In the genomic region with DNA sequence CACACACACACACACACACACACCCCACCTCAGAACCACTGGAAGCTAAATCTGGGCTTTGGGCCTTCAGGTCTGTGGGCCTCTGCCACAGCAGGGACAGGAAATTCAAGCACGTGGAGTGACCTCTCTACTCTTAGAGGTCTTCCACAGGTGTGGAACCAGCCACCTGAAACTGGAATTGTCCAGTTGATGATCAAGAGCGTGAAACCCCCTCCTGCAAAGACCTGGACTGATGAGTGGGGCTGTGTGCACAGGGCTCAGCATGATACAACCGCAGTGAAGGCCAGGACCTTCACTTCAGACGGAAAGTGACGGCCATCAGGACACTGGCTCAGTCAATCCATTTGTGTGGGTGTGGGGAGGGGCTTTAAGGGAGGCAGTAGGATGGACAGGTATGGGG, we compare ENCODE assay signal across 24 mouse cellular contexts.
DNase-seq lines count a peak whose midpoint lies in the region; ATAC-seq lines count a peak whose summit lies in the region.
"Had no signal": no experiment of that assay in that cellular context is flagged by ENCODE, and none has a peak within 500 bp of the region (broad histone marks: within the 10 kb centered on the region; RNA-seq: fewer than 3 reads in every experiment).

No protein-coding gene starts in this region.

- H3K4me1 ChIP-seq in hindbrain, embryonic 15.5 days (replicated peaks), result no peaks in the 10 kb centered on the region
- 0 out of 2 replicates have a peak, but pooled peaks cover 2% of the 10 kb centered on the region for H3K4me1 ChIP-seq in hindbrain, embryonic 14.5 days (replicated peaks; ENCODE audit: control insufficient read depth, insufficient read depth, low read length)

- no peak overlapping the region for H3K4me2 ChIP-seq in hindbrain, embryonic 15.5 days
- no peak overlapping the region for H3K4me2 ChIP-seq in hindbrain, embryonic 14.5 days (replicated peaks)
- H3K4me2 ChIP-seq: embryonic facial prominence, embryonic 13.5 days; embryonic facial prominence, embryonic 15.5 days; forebrain, embryonic 12.5 days had no signal

- 95% methylated on average over 5 of the region's 5 CpGs for WGBS in hindbrain, embryonic 15.5 days
- WGBS in hindbrain, embryonic 14.5 days, result 93% methylated on average over 5 of the region's 5 CpGs

- no peaks in the 10 kb centered on the region for H3K36me3 ChIP-seq in hindbrain, embryonic 15.5 days
- no peaks in the 10 kb centered on the region for H3K36me3 ChIP-seq in hindbrain, embryonic 14.5 days (replicated peaks; ENCODE audit: control insufficient read depth, insufficient read depth)
- H3K36me3 ChIP-seq: embryonic facial prominence, embryonic 13.5 days; embryonic facial prominence, embryonic 15.5 days; forebrain, embryonic 10.5 days; forebrain, embryonic 12.5 days had no signal

- no peaks in the 10 kb centered on the region for H3K9me3 ChIP-seq in hindbrain, embryonic 15.5 days
- no peaks in the 10 kb centered on the region for H3K9me3 ChIP-seq in hindbrain, embryonic 14.5 days (ENCODE audit: control insufficient read depth, low read length)
- H3K9me3 ChIP-seq: embryonic facial prominence, embryonic 13.5 days; embryonic facial prominence, embryonic 15.5 days; forebrain, embryonic 10.5 days; forebrain, embryonic 12.5 days had no signal

- intact Hi-C loops in heart, postnatal 25 days (cut with DNase I), result no loop called here

- no peak for DNase-seq in hindbrain, embryonic 14.5 days (ENCODE audit: low spot score)
- peak; percentile 30 for DNase-seq in R1 (ENCODE audit: low read depth, low spot score)
- no peak for DNase-seq in heart, postnatal 25 days (ENCODE audit: low spot score)
- DNase-seq in B cell, adult 2 months, result no peak
- DNase-seq: adrenal gland, adult 2 months; adrenal gland, postnatal 10 days; adrenal gland, postnatal 25 days; cerebellum, adult 11 months; cerebellum, adult 18-20 months; cerebellum, adult 8-10 months; cerebellum, adult 9-11 months; cerebellum, postnatal 14 days; cerebellum, postnatal 36 days; embryo, embryonic 11 days had no signal

- H3K27me3 ChIP-seq in hindbrain, embryonic 15.5 days, result no peaks in the 10 kb centered on the region
- H3K27me3 ChIP-seq in hindbrain, embryonic 14.5 days (ENCODE audit: control insufficient read depth, insufficient read depth, low read length), result no peaks in the 10 kb centered on the region
- H3K27me3 ChIP-seq: CH12.LX; embryonic facial prominence, embryonic 13.5 days; embryonic facial prominence, embryonic 15.5 days; forebrain, embryonic 12.5 days had no signal

- ATAC-seq in hindbrain, embryonic 15.5 days (ENCODE audit: low FRiP score, low read depth), result 0 out of 2 replicates have a peak, but pooled peaks have one; percentile 11
- no peak for ATAC-seq in hindbrain, embryonic 14.5 days (ENCODE audit: low FRiP score)
- ATAC-seq: CD4-positive, CD25-positive, alpha-beta regulatory T cell, adult 4 months; forebrain, embryonic 14.5 days; forebrain, embryonic 16.5 days had no signal

- H3K9ac ChIP-seq in hindbrain, embryonic 15.5 days, result no peak overlapping the region
- no peak overlapping the region for H3K9ac ChIP-seq in hindbrain, embryonic 14.5 days
- H3K9ac ChIP-seq: embryonic facial prominence, embryonic 13.5 days; embryonic facial prominence, embryonic 15.5 days; forebrain, embryonic 12.5 days had no signal

- no peak overlapping the region for H3K4me3 ChIP-seq in hindbrain, embryonic 15.5 days
- H3K4me3 ChIP-seq in hindbrain, embryonic 14.5 days (replicated peaks; ENCODE audit: low read length), result no peak overlapping the region
- H3K4me3 ChIP-seq: embryonic facial prominence, embryonic 13.5 days; embryonic facial prominence, embryonic 15.5 days; erythroblast, embryonic 14.5 days; forebrain, embryonic 10.5 days; forebrain, embryonic 12.5 days had no signal

- no peak overlapping the region for H3K27ac ChIP-seq in hindbrain, embryonic 15.5 days (replicated peaks)
- no peak overlapping the region for H3K27ac ChIP-seq in hindbrain, embryonic 14.5 days
- H3K27ac ChIP-seq: embryonic facial prominence, embryonic 13.5 days; embryonic facial prominence, embryonic 15.5 days; forebrain, embryonic 10.5 days; forebrain, embryonic 12.5 days had no signal
